Mouse (Mus musculus) cerebellum, postnatal 4 days (tissue): ENCODE results near the gene Cilp.

Experiments
- DNase-seq, 2 experiments: peaks; one replicate each; pipeline ENCODE4 v3.0.0; 2022; ENCODE audit warnings: low spot score in 2 of 2, mixed read lengths in 1 of 2

Cilp gene

GRCm38 (mm10) chr9:65293580-65293972, 28.6 kb downstream of the Cilp start:
- DNase-seq: no peak

- peak; percentile 95 to 98 for DNase-seq
These were observed 29.2 kb downstream of the Cilp start, which contains the start of gene Clpx for GRCm38 (mm10) chr9:65293973-65294715. TSS of gene Clpx (plus strand) at chr9:65294260.

- DNase-seq: no peak
These were observed 29.9 kb downstream of the Cilp start for GRCm38 (mm10) chr9:65294716-65295378.

GRCm38 (mm10) chr9:65297056-65297455, 32.1 kb downstream of the Cilp start:
- DNase-seq: no peak

GRCm38 (mm10) chr9:65298761-65299160, 33.8 kb downstream of the Cilp start:
- no peak for DNase-seq

- DNase-seq: no peak
These were observed 34.7 kb downstream of the Cilp start for GRCm38 (mm10) chr9:65299650-65300049.

- DNase-seq: no peak
These were observed 37.5 kb downstream of the Cilp start for GRCm38 (mm10) chr9:65302327-65302983.

GRCm38 (mm10) chr9:65303586-65303985, 38.6 kb downstream of the Cilp start:
- no peak for DNase-seq

GRCm38 (mm10) chr9:65304300-65304699, 39.3 kb downstream of the Cilp start:
- DNase-seq: no peak

- DNase-seq: no peak
These were observed 41.7 kb downstream of the Cilp start for GRCm38 (mm10) chr9:65306672-65307071.

GRCm38 (mm10) chr9:65308011-65308410, 43.0 kb downstream of the Cilp start:
- no peak for DNase-seq

- no peak for DNase-seq
These were observed 47.8 kb downstream of the Cilp start for GRCm38 (mm10) chr9:65312669-65313357.

GRCm38 (mm10) chr9:65313846-65314245, 48.9 kb downstream of the Cilp start:
- DNase-seq: no peak

GRCm38 (mm10) chr9:65322255-65322900, 57.4 kb downstream of the Cilp start:
- no peak for DNase-seq

- no peak for DNase-seq
These were observed 61.0 kb downstream of the Cilp start for GRCm38 (mm10) chr9:65325971-65326370.

- no peak for DNase-seq
These were observed 62.4 kb downstream of the Cilp start for GRCm38 (mm10) chr9:65327371-65327770.
